Mouse (Mus musculus): ENCODE measurements around the gene Slc48a1.

The Slc48a1 gene

GRCm38 (mm10) chr15:97781961-97782748 lies 3.8 kb downstream of the Slc48a1 start:
- DNase-seq (ENCODE audit: low spot score in 2 of 2) = no peak

GRCm38 (mm10) chr15:97782749-97783105 lies 4.4 kb downstream of the Slc48a1 start:
- DNase-seq (ENCODE audit: low spot score in 2 of 2) = peak; percentile 67 to 82

- peak; percentile 89 to 95 for DNase-seq (ENCODE audit: low spot score in 2 of 2)
These were observed 5.8 kb downstream of the Slc48a1 start for GRCm38 (mm10) chr15:97784092-97784559.

- peak in 1 of 2 experiments; percentile 26 for DNase-seq (ENCODE audit: low spot score in 2 of 2)
These were observed 6.3 kb downstream of the Slc48a1 start for GRCm38 (mm10) chr15:97784561-97785161.

- peak; percentile 28 to 50 for DNase-seq (ENCODE audit: low spot score in 2 of 2)
These were observed 7.6 kb downstream of the Slc48a1 start for GRCm38 (mm10) chr15:97785731-97786411.

GRCm38 (mm10) chr15:97786412-97787112 lies 8.2 kb downstream of the Slc48a1 start:
- peak; percentile 35 to 44 for DNase-seq (ENCODE audit: low spot score in 2 of 2)

- DNase-seq (ENCODE audit: low spot score in 2 of 2) = no peak
These were observed 9.0 kb downstream of the Slc48a1 start for GRCm38 (mm10) chr15:97787148-97787798.

- DNase-seq (ENCODE audit: low spot score in 2 of 2) = no peak
These were observed 9.7 kb downstream of the Slc48a1 start for GRCm38 (mm10) chr15:97787799-97788667.

GRCm38 (mm10) chr15:97788821-97789220 lies 10.5 kb downstream of the Slc48a1 start:
- no peak for DNase-seq (ENCODE audit: low spot score in 2 of 2)

- DNase-seq (ENCODE audit: low spot score in 2 of 2) = peak in 1 of 2 experiments; percentile 48
These were observed 11.6 kb downstream of the Slc48a1 start for GRCm38 (mm10) chr15:97789761-97790505.

- no peak for DNase-seq (ENCODE audit: low spot score in 2 of 2)
These were observed 12.9 kb downstream of the Slc48a1 start for GRCm38 (mm10) chr15:97791126-97791700.

- DNase-seq (ENCODE audit: low spot score in 2 of 2) = no peak
These were observed 15.2 kb downstream of the Slc48a1 start for GRCm38 (mm10) chr15:97793386-97794153.

- no peak for DNase-seq (ENCODE audit: low spot score in 2 of 2)
These were observed 15.9 kb downstream of the Slc48a1 start for GRCm38 (mm10) chr15:97794268-97794667.

GRCm38 (mm10) chr15:97795559-97796235 lies 17.4 kb downstream of the Slc48a1 start:
- no peak for DNase-seq (ENCODE audit: low spot score in 2 of 2)

- no peak for DNase-seq (ENCODE audit: low spot score in 2 of 2)
These were observed 18.5 kb downstream of the Slc48a1 start for GRCm38 (mm10) chr15:97796674-97797310.

- no peak for DNase-seq (ENCODE audit: low spot score in 2 of 2)
These were observed 19.8 kb downstream of the Slc48a1 start for GRCm38 (mm10) chr15:97798134-97798533.

- no peak for DNase-seq (ENCODE audit: low spot score in 2 of 2)
These were observed 21.1 kb downstream of the Slc48a1 start for GRCm38 (mm10) chr15:97799446-97799845.

All from spleen, postnatal 14 days (tissue).